9 mouse cellular contexts compared by ENCODE assay signal in the genomic region with DNA sequence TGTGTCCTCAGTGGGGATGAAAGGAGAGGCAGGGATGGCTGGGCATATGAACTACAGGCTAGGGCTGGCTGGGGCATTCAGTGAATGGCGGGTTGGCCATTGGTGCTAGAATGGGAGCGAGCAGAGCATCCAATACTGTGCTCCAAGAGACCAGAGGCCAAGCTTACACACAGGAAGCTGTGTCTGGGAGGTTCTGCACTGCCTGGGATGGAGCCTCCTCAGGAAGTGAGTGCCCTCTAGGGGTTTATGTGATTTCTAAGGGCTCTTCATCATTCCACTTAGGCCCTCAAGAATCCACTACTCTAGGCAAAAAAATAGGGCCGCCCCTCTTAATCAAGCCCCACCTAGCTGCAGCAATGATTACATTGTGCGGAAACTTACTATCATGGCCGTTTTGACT.
DNase-seq lines count a peak whose midpoint lies in the region; ATAC-seq and TF ChIP-seq lines count a peak whose summit lies in the region.
"Had no signal": no experiment of that assay in that cellular context is flagged by ENCODE, and none has a peak within 500 bp of the region (broad histone marks: within the 10 kb centered on the region; RNA-seq: fewer than 3 reads in every experiment).

No protein-coding gene starts in this region.

- H3K27me3 ChIP-seq in liver, embryonic 14.5 days (ENCODE audit: control insufficient read depth, insufficient read depth, low read length): no peaks in the 10 kb centered on the region
- H3K27me3 ChIP-seq: neural tube, embryonic 12.5 days had no signal

- no peak for DNase-seq in frontal cortex, adult 2 months (ENCODE audit: extremely low spot score in 1 of 2, low spot score in 1 of 2)
- peak; percentile 11 for DNase-seq in thymus, postnatal 0 days (ENCODE audit: low spot score)
- DNase-seq in thymus, postnatal 25 days: no peak
- no peak for DNase-seq in liver, embryonic 14.5 days (ENCODE audit: low read depth in 3 of 3, low spot score in 3 of 3)
- no peak for DNase-seq in gastrocnemius, postnatal 25 days

- WGBS in liver, embryonic 14.5 days (ENCODE audit: insufficient replicate concordance): 62% methylated on average over 5 of the region's 5 CpGs

- H3K4me3 ChIP-seq in liver, embryonic 14.5 days (ENCODE audit: insufficient read depth in 1 of 2, low read depth in 2 of 2, low read length in 2 of 2): no peak overlapping the region
- H3K4me3 ChIP-seq: neural tube, embryonic 12.5 days had no signal

- H3K9ac ChIP-seq in liver, embryonic 14.5 days (replicated peaks): no peak overlapping the region
- H3K9ac ChIP-seq: neural tube, embryonic 12.5 days had no signal

- TF ChIP-seq EP300 in liver, embryonic 14.5 days (IDR thresholded peaks at IDR 0.05; ENCODE audit: low read depth): no peak

- no peaks in the 10 kb centered on the region for H3K36me3 ChIP-seq in liver, embryonic 14.5 days (replicated peaks; ENCODE audit: control insufficient read depth, insufficient read depth, low read depth)

- no peaks in the 10 kb centered on the region for H3K9me3 ChIP-seq in liver, embryonic 14.5 days (ENCODE audit: control insufficient read depth, low read length)
- H3K9me3 ChIP-seq: neural tube, embryonic 12.5 days had no signal

- no peak overlapping the region for H3K4me2 ChIP-seq in liver, embryonic 14.5 days (ENCODE audit: low read depth)
- H3K4me2 ChIP-seq: neural tube, embryonic 12.5 days had no signal

- peak; percentile 37 for TF ChIP-seq CTCF in liver, embryonic 14.5 days (IDR thresholded peaks at IDR 0.05; ENCODE audit: low read depth)

- H3K4me1 ChIP-seq in liver, embryonic 14.5 days (replicated peaks; ENCODE audit: control insufficient read depth in 2 of 2, insufficient read depth in 2 of 2, low read length in 1 of 2): peaks cover 22 to 33% of the 10 kb centered on the region in 2 experiments
- H3K4me1 ChIP-seq: neural tube, embryonic 12.5 days had no signal

- peak; percentile 73 for ATAC-seq in frontal cortex, adult (ENCODE audit: low TSS enrichment)
- no peak for ATAC-seq in liver, embryonic 14.5 days (ENCODE audit: insufficient read depth)
- ATAC-seq in erythroid progenitor cell, adult 5-6 weeks (replicated peaks; ENCODE audit: low FRiP score, poor library complexity, severe bottlenecking): no peak
- ATAC-seq in inflammation-experienced regulatory T-cells, adult 6 months: no peak

- H3K27ac ChIP-seq in liver, embryonic 14.5 days: no peak overlapping the region
- H3K27ac ChIP-seq: neural tube, embryonic 12.5 days had no signal
